Mouse (Mus musculus) left cerebral cortex, adult 8-10 months (tissue): ENCODE measurements around the gene Psmb4. TPM values are rescaled to one million over a fixed set of nuclear protein-coding genes. Genes with fewer than 3 reads are reported as not detected.

Experiments used
- total RNA-seq, 4 experiments: library from RNA; stranded (reverse); gene quantifications; 2 replicates each; pipeline ENCODE4 v1.2.4; 2022

Gene Psmb4
- total RNA-seq, 4 experiments from 2014 or later: 239 to 284 (median 263) TPM

Other genes with a start within 250 kb of the Psmb4 start
- not detected for gene Gm10972, start 243.8 kb downstream of the Psmb4 start, total RNA-seq
- gene Tuft1, start 228.1 kb downstream of the Psmb4 start, total RNA-seq: 1 to 10 TPM; 2.1 to 3.7 (median 2.7) TPM
- 1 to 10 TPM in 3 of 4 experiments, under 1 TPM in 1; 0.93 to 2.0 (median 1.4) TPM for gene Selenbp2, start 193.4 kb downstream of the Psmb4 start, total RNA-seq
- 1 to 10 TPM; 3.5 to 5.2 (median 4.3) TPM for gene Cgn, start 100.5 kb downstream of the Psmb4 start, total RNA-seq
- 10 to 100 TPM; 52.5 to 66.4 (median 60.5) TPM for gene Pogz, start 49.4 kb downstream of the Psmb4 start, total RNA-seq
- gene Selenbp1, start 46.1 kb upstream of the Psmb4 start, total RNA-seq: 10 to 100 TPM; 10.2 to 12.8 (median 11.4) TPM
- gene Rfx5, start 67.1 kb upstream of the Psmb4 start, total RNA-seq: 10 to 100 TPM; 25.3 to 30.5 (median 27.1) TPM
- gene Pi4kb, start 87.8 kb upstream of the Psmb4 start, total RNA-seq: 10 to 100 TPM; 54.8 to 65.9 (median 59.6) TPM
- gene Zfp687, start 128.5 kb upstream of the Psmb4 start, total RNA-seq: 10 to 100 TPM; 33.2 to 36.0 (median 35.2) TPM
- 100 to 1,000 TPM; 153 to 167 (median 156) TPM for gene Psmd4, start 155.7 kb upstream of the Psmb4 start, total RNA-seq
- gene Pip5k1a, start 220.0 kb upstream of the Psmb4 start, total RNA-seq: 10 to 100 TPM; 49.9 to 53.7 (median 51.0) TPM
- gene Vps72, start 224.1 kb upstream of the Psmb4 start, total RNA-seq: 10 to 100 TPM; 42.8 to 48.3 (median 43.1) TPM
- under 1 TPM in 2 of 4 experiments, not detected in 2; 0.51 to 0.62 TPM for gene Tmod4, start 237.5 kb upstream of the Psmb4 start, total RNA-seq
- gene Scnm1, start 247.1 kb upstream of the Psmb4 start, total RNA-seq: 10 to 100 TPM; 49.3 to 55.8 (median 50.5) TPM
- gene Lysmd1, start 247.1 kb upstream of the Psmb4 start, total RNA-seq: 10 to 100 TPM; 12.8 to 17.7 (median 15.5) TPM